Mouse (Mus musculus) hematopoietic stem cell, adult 5-6 weeks (primary cell): ENCODE measurements around the gene Olfr266. TPM values are rescaled to one million over a fixed set of nuclear protein-coding genes. Genes with fewer than 3 reads are reported as not detected.
A peak's percentile ranks its signal among the peaks of the same experiment; 100 is the strongest.

Experiments
- ATAC-seq, 2 experiments: fragments of 125-278 bp in 1 of 2; replicated peaks in 1 of 2; 2 replicates each; pipeline ENCODE4 v1.8.0; 2016 to 2017; ENCODE audit warnings: inconsistent platforms in 2 of 2, mild to moderate bottlenecking in 2 of 2, moderate number of reproducible peaks in 2 of 2, low read depth in 1 of 2, moderate TSS enrichment in 1 of 2; ENCODE audit not compliant: low FRiP score in 2 of 2, poor library complexity in 2 of 2, severe bottlenecking in 2 of 2, insufficient read depth in 1 of 2, low TSS enrichment in 1 of 2
- total RNA-seq: library from RNA; stranded (forward); fragments of 172-1452, 232-1000 nt; gene quantifications from 2 replicates; pipeline ENCODE4 v1.2.3, GENCODE M21; 2017

Olfr266 gene
- not detected in 2 replicates for total RNA-seq

DNA sequence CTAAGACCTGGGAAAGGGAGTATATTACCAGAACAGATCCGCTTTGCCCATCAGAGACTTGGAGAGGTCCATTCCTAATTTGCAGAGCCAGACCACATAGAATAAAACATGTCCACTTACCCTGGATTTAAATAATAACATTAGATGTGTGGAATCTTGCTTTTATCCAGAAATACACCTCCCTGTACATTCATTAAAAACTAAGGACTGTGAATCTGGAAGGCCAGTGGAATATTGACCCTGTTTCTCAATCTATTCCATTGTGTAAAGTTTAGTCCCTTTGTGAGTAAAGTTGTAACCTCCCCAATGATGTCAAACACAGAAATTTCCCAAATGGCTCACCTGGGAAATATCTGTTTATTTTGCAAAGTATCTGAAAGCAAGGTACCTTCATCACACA is at the start of gene Olfr266:
TSS of gene Olfr266 (minus strand) at position 101 of the 400 bp plus-strand sequence.
- ATAC-seq: no peak

DNA sequence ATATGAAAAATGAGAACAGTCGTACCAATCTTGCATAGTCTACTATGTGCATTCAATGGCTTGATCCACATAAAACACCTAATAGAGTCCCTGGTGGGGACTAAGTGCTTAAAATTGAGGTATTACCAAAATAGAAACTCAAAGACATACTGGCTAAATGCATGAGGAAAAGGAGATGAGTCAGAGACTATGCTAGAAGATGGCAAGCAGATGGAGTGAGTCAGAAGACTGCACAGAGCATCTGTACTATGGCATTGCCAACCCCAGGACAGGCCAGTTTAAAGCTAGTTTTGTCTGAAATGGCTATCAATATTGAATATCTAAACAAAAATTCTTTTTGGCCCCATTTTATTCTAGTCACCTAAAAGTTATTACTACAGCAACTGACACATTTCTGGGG is 49.5 kb upstream of the Olfr266 start:
- ATAC-seq: no peak

DNA sequence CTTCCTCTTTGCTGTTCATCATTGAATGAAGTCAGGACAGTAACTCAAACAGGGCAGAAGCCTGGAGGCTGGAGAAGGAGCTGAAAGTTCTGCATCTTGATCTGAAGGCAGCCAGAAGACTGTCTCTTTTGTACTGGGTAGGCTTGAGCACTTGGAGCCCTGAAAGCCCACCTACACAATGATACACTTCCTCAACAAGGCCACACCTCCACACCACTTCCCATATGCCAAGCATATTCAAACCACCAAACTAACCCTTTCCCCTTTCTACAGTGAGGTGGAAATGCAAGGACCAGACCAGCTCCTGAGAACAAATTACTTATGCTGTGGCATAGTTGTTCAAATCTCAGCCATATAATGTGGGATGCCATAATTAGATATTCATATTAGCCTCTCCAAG is 46.8 kb upstream of the Olfr266 start:
- ATAC-seq: peak; percentile 89 to 92

DNA sequence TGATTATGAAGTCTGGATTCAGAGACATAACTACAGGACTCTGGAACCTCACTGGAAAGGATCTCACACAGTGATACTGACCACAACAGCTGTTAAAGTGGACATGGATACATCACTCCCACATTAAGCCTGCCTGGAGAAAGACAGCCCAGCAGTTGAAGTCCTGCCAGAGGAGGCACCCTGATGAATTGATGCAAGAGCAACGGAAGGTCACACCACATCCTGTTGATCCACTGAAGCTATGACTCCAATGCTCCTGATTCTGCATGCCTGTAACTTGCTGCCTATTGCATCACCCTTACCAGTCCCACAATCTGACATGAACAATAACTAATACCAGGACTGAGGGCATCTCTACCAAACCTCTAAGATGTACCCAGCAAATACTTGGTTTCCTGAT is 6.0 kb upstream of the Olfr266 start:
- ATAC-seq: peak; percentile 75 to 87; a peak in 3 of 4 replicates

DNA sequence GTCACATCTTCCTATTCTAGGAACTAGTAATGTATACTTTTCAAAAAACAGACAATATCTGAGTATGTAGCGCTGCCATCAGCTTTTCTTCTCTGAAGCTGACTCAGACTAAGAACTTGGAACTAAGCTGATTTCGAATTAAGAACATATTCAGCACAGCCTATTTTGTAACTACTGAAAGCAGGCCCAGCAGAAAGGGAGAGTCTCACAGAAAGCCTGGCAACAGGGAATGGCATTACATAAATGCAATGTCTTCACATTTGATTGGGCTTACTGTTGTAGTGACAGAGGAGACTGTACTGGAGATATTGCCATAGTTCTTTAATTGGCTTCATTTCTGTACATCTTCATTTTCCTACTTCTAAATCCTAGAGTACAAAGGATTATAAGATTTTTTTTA is 8.4 kb downstream of the Olfr266 start:
- no peak for ATAC-seq

DNA sequence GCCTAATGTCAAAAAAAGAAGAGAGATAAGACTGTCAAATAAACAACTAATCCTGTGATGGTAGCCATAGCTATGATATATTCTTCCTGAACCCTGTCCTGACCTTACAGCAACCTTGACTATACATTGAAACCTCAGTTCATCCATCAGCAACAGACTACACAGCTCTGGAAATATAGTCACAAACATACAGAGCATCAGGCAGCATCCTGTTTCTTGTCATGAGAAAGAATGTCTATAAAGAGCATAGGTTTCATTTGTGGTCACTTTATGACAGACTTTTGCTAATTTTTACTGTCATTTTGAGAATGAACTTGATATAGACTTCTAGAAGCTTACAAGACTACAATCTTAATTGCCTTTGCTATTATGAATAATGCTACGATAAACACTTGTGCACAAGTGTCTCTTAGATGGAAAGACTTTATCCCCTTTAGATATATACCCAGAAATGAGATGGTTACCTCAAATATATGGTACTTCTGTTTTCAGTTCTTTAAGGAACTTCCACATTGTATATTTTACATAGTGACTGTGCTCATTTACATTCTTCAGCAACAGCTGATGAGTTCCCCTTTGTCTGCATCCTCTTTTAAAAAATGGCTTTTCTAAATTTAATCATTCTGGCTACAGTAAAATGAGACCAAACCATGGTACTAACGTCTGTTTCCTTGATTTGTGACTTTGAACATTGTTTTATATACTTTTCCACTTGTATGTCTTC is 17.0 kb downstream of the Olfr266 start:
- ATAC-seq: peak in 1 of 2 experiments; percentile 42; a peak in 2 of 4 replicates

DNA sequence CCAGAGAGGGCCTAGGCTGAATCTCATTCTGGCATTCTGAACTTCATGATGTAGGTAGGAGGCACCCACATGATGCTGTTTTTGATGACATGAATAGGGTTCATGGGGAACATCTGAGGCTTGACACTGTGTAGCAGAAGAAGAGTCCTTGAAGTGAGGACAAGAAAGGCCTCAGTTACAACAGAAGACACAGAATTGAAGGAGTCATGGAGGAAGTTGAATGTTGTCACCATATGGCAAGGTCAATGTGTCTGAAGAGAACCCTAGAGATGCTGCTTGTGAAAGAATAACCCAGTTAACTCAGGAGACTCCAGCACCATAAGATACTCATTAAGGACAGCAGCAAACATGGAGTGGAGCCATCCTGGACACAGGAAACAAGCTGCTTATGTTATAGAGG is 28.0 kb downstream of the Olfr266 start:
- no peak for ATAC-seq

DNA sequence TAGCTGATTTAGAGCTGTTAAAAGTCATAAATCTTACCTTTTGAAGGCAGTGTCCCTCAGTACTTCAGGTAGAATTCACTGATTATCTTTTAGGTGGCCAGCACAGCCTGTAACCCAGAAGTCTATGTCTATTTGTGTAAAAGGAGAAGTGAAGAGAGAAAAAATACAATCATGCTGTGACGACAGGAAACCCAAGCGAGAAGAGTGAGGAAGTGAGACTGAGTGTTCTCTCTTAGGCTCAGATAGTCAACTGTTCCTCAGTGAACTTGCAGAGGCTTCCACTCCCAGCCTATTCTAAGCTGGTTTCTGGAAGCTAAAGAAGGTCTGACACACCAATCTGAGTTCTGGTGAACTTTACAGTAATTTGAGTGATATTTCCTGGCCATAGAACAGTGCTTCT is 36.2 kb downstream of the Olfr266 start, which contains the start of gene Cd53:
TSS of gene Cd53 (minus strand) at position 220 of the 400 bp plus-strand sequence.
- ATAC-seq: peak; percentile 86 to 87

DNA sequence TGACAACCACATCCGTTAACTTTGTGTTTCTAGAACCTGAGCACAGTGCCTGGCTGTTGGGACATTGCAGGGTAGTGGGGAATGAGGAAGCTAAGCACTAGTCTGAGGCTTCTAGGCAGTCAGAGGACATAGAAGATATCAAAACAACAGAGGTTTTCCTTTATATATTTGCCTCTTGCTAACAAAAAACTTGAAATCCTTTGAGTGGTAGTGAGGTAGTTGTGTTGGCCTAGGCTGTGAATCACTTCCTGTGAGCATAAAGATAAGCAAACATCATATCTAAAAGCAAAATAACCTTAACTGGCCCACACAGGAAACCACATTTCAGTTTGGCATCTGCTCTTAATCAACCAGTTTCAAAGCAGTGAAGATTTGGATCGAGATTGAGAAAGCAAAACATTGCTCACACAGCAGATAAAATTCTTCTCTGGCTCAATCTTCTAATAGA is 37.6 kb downstream of the Olfr266 start:
- ATAC-seq: peak; percentile 51 to 61

DNA sequence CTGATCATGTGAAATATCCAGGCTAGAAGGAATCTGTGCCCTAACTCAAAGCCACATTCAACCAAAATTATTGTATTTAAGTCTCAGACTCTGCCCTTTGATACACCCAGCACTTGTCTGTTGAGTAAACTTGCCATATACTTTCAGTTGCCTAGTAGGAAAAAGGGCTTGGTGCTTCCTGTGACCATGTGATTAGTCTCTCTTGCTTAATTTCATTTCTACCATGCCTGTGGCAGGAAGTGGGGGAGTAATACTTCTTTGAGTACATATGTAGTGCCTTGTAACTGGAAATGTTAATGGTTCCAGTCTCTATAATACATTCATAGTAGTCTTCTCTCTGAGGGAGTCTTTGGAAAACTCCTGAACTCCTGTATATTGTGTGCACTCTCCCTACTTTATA is 38.1 kb downstream of the Olfr266 start:
- ATAC-seq: peak; percentile 18 to 47

DNA sequence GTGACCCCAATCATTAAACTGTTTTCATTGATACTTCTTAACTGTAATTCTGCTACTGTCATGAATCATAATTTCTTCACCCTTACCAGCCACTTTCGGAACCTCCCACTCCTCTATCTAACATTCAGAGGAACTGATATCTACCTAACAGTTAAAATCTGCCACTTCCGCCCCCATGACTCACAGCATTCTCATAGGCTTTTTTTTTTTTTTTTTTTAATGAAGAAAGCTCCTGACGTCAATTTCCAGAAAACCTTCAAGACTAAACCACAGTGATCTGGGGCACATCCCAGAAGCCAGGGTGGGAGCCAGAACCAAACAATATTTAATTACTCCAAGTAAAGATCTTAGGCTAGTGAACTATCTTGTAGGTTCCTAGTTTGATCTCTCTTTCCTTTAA is 41.0 kb downstream of the Olfr266 start:
- ATAC-seq: peak; percentile 6 to 30; a peak in 1 of 4 replicates

DNA sequence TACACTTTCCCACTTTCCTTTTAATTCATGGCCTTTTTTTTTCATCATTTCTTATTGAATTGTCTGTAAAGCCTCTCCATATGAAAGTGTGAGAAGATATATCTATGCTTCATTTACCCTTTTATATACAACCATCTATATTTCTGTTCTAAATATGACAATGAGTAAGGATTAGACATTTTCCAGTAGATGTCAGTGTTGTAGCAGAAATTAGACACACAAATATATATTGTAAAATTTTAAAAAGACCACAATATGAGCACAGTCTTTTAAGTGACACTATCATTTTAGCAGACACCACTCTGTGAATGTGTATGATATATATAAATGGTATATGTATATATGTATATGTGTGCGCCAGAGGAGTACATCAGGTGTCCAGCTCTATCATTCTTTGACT is 54.3 kb downstream of the Olfr266 start:
- peak; percentile 37 to 51; a peak in 2 of 4 replicates for ATAC-seq

Other genes starting within 250 kb of the Olfr266 start
- 31.7 and 62.0 TPM in 2 replicates for gene Lrif1, start 141.3 kb downstream of the Olfr266 start, total RNA-seq
- gene Cd53, start 36.1 kb downstream of the Olfr266 start, total RNA-seq: 263 and 291 TPM in 2 replicates
- 16.3 and 16.8 TPM in 2 replicates for gene Kcna3, start 209.9 kb upstream of the Olfr266 start, total RNA-seq